Mouse (Mus musculus) urinary bladder, postnatal 10 days (tissue): ENCODE results near the gene Gm30083.

Experiments used
- DNase-seq: peaks from one replicate; pipeline ENCODE4 v3.0.0; 2022; ENCODE audit warnings: low spot score

The Gm30083 gene

GRCm38 (mm10) chr14:34015063-34015462 is at the start of gene Gm30083:
TSS of gene Gm30083 (minus strand) at chr14:34015182.
- no peak for DNase-seq

- no peak for DNase-seq
These were observed 37.5 kb upstream of the Gm30083 start, which contains the start of gene Antxrl for GRCm38 (mm10) chr14:34052516-34052915. TSS of gene Antxrl (plus strand) at chr14:34052707.

- no peak for DNase-seq
These were observed 35.3 kb upstream of the Gm30083 start for GRCm38 (mm10) chr14:34050101-34050779.

- DNase-seq, result no peak
These were observed 28.4 kb upstream of the Gm30083 start for GRCm38 (mm10) chr14:34043341-34043740.

- DNase-seq, result no peak
These were observed 26.3 kb upstream of the Gm30083 start for GRCm38 (mm10) chr14:34041241-34041640.

- no peak for DNase-seq
These were observed 19.0 kb upstream of the Gm30083 start for GRCm38 (mm10) chr14:34033841-34034610.

GRCm38 (mm10) chr14:34026710-34027109 is 11.7 kb upstream of the Gm30083 start:
- DNase-seq, result no peak

- no peak for DNase-seq
These were observed 2.0 kb upstream of the Gm30083 start for GRCm38 (mm10) chr14:34016938-34017337.

- DNase-seq, result no peak
These were observed 1.4 kb upstream of the Gm30083 start, which contains the start of gene Gm5460 for GRCm38 (mm10) chr14:34016381-34016780. TSS of gene Gm5460 (plus strand) at chr14:34016758.

GRCm38 (mm10) chr14:34002358-34002757 is 12.6 kb downstream of the Gm30083 start:
- DNase-seq, result no peak

GRCm38 (mm10) chr14:34001445-34001844 is 13.5 kb downstream of the Gm30083 start:
- DNase-seq, result no peak

- no peak for DNase-seq
These were observed 14.9 kb downstream of the Gm30083 start for GRCm38 (mm10) chr14:34000076-34000475.

GRCm38 (mm10) chr14:33997427-33997826 is 17.6 kb downstream of the Gm30083 start:
- no peak for DNase-seq

GRCm38 (mm10) chr14:33993521-33994289 is 21.3 kb downstream of the Gm30083 start:
- peak; percentile 2 for DNase-seq

- peak; percentile 3 for DNase-seq
These were observed 21.9 kb downstream of the Gm30083 start for GRCm38 (mm10) chr14:33993051-33993450.

- no peak for DNase-seq
These were observed 23.0 kb downstream of the Gm30083 start for GRCm38 (mm10) chr14:33991971-33992370.

- no peak for DNase-seq
These were observed 25.8 kb downstream of the Gm30083 start for GRCm38 (mm10) chr14:33989201-33989600.

- no peak for DNase-seq
These were observed 36.4 kb downstream of the Gm30083 start, which contains the start of gene Zfp488 for GRCm38 (mm10) chr14:33978604-33979059. TSS of gene Zfp488 (minus strand) at chr14:33978764.

GRCm38 (mm10) chr14:33977748-33978147 is 37.2 kb downstream of the Gm30083 start:
- no peak for DNase-seq

GRCm38 (mm10) chr14:33974752-33975151 is 40.2 kb downstream of the Gm30083 start:
- DNase-seq, result no peak

- no peak for DNase-seq
These were observed 42.3 kb downstream of the Gm30083 start for GRCm38 (mm10) chr14:33972679-33973078.

- no peak for DNase-seq
These were observed 49.3 kb downstream of the Gm30083 start for GRCm38 (mm10) chr14:33965675-33966074.
